Mouse (Mus musculus) left cerebral cortex, postnatal 14 days (tissue): ENCODE data around the gene Bmp4. TPM values are rescaled to one million over a fixed set of nuclear protein-coding genes. Genes with fewer than 3 reads are reported as not detected.
A peak's percentile ranks its signal among the peaks of the same experiment; 100 is the strongest.

Source experiments
- DNase-seq, 2 experiments: peaks; one replicate each; pipeline ENCODE4 v3.0.0; 2021 to 2022; ENCODE audit warnings: low spot score in 2 of 2, mixed read lengths in 1 of 2
- intact Hi-C: fragments of 180-260 bp; cut with DNase I; formaldehyde crosslinking; loops from one replicate; pipeline ENCODE4 v1.15.1; 2025
- total RNA-seq, 2 experiments: library from RNA; stranded (reverse); gene quantifications; 2 replicates each; pipeline ENCODE4 v1.2.3; 2021

Bmp4 gene
- total RNA-seq, 2 experiments from 2014 or later: 12.3 to 13.5 TPM

DNA sequence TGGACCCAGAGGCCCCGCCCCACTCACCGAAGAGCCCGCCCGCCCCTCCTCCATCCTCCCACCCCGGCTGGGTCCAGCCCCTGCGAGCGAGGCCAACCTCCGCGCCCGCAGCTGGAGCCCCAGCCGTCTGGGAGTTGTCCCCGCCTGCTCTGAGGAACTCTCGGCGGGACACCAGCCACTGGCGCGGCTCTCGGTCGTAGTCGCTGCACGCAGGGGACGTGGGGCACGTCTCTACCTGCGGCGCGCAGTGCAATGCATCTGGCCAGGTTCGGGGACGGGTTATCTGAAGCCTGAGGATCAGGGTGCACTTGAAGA is 3.2 kb downstream of the Bmp4 start:
- peak; percentile 10 to 35 for DNase-seq
- intact Hi-C loops: loop anchor here (10.0 kb wide), 1 partner anchor 393 kb away; no protein-coding TSS in a partner anchor

DNA sequence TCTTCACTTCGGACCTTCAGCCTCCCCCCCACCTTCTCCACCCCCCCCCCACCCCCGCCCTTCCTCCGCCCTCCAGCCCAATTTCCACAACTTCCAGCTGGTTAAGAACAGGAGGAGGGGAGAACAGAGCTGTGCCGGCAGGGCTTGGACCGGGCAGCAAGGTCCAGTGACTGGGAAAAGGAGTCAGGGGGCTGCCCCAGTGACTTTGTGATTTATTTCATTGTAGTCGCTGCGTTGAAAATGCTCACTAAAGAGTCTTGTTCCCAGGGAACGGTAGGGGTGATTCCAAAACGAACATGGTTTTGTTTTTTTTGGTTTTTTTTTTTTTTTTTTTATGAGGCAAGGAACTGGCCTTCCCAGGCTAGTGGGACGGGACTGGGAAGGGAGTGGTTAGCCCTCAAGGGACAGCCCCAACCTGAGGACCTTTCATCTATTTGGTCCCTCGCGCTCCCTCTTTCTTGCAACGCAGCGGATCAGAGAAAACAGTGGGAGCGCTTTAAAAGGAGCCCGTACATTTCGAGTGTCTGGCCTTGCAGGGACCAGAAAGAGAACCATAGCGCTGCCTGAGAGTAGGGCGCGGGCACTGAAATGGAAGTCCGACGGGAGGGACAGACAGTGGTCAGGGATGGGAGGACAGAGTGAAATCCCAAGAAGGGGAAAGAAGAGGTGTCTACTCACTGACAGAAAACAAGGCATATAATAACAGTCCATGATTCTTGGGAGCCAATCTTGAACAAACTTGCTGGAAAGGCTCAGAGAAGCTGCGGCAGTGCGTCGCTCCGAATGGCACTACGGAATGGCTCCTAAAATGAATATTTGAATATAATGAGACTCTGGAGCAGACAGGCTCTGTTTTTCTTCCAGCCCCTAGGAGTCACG is 3.8 kb downstream of the Bmp4 start:
- no peak for DNase-seq
- intact Hi-C loops: loop anchor here (10.0 kb wide), 1 partner anchor 392 kb away; no protein-coding TSS in a partner anchor

DNA sequence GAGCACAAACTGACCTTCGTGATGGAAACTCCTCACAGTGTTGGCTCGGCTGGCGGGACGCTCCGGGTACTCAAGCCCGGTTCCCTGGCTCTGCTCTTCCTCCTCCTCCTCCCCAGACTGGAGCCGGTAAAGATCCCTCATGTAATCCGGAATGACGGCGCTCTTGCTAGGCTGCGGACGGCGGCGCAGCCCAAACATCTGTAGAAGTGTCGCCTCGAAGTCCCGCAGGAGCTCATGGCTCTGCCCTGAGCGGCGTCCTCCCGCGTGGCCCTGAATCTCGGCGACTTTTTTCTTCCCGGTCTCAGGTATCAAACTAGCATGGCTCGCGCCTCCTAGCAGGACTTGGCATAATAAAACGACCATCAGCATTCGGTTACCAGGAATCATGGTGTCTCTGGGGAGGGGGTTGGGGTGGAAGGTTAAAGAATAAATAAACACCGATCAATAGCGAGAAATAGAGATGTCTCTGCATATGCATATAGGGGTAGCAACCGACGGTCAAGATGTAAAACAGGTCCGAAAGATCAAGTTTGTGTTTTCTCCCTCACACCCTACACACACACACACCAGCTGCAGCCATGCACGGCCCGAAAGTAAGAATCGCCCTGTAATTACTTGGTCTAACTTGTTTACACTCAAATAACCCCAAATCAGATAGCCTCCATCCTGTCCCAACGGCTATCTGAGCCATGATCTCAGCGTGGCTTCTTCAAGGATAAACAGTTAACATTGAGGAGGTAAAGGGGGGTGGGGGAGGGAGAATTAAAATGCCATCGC is 4.6 kb downstream of the Bmp4 start:
- no peak for DNase-seq
- intact Hi-C loops: loop anchor here (10.0 kb wide), 1 partner anchor 391 kb away; no protein-coding TSS in a partner anchor

DNA sequence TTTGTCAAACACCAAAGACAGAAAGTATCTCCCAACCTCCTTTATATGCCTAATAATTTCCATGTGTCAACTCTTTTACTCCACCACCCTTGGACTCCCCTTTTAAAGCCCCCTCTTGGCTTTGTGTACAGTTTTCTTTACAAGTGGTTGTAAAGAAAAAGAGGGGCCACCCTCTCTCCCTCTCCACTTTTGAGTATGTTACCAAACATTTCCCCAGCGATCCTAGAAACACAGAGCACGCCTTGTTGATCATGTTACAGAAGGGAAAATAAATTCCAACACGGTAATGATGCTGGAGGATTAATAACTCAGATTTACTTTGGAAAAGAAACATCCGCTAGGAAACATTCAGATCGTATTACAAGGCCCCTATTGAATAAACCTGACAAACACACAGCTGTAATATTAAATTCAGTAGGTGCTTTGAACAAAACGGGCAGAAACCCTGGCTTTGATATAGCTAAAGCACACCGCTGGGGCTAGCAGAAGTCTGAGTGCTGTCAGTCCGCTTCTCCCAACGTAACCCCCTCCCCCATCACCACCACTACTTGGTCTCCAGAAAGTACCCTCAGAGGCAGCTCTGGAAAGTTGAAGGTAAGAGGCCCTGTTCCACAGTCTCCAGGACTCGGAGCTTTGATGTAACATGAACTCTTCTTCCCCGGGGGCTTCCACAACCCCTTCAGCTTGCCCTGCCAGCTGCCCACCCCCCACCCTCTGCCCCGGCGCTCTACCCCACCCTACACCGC is 5.3 kb downstream of the Bmp4 start:
- no peak for DNase-seq
- intact Hi-C loops: loop anchor here (10.0 kb wide), 1 partner anchor 390 kb away; no protein-coding TSS in a partner anchor

DNA sequence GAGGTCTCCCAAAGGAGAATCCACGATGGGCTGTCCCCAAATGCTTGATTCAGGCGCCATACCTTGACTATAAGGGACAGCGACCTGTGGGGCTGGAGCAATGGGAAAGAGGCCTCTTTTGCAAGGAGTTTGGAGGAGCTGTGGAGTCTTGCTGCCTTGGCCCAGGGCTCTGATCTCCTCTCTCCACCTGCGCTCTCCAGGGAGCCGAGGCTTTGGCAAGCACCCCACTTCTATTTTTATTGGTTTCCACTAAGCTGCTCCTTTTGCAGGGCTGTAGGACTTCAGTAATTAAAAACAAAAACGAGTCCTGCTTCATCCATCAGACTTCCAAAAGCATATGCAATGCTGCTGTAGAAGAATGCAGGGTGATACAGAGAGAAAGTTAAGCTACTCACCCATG is 9.0 kb downstream of the Bmp4 start:
- DNase-seq: no peak
- intact Hi-C loops: loop anchor here (10.0 kb wide), 1 partner anchor 387 kb away; no protein-coding TSS in a partner anchor

DNA sequence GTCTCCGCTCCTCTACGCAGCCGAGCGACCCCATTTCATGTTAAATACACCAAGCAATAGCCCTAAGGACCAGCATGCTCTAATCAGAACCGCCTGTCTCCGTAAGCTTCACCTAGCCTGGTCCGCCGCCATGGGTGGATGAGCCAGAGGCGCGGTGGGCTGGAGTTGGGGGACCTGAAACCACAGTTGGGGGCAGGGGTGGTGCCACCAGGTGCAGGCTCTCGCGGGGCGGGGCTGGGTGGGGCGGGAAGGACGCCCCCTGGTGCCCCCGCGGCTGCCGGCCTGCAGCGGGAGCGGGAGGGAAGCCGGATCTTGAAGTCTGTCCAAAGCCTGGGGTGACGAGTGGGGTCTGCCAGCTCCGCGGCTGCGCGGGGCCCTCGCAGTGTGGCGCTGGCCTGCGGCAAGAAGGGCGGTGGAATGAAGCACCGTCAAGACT is 10.2 kb downstream of the Bmp4 start:
- intact Hi-C loops: loop anchor here (10.0 kb wide), 1 partner anchor 386 kb away; no protein-coding TSS in a partner anchor
- no peak for DNase-seq

DNA sequence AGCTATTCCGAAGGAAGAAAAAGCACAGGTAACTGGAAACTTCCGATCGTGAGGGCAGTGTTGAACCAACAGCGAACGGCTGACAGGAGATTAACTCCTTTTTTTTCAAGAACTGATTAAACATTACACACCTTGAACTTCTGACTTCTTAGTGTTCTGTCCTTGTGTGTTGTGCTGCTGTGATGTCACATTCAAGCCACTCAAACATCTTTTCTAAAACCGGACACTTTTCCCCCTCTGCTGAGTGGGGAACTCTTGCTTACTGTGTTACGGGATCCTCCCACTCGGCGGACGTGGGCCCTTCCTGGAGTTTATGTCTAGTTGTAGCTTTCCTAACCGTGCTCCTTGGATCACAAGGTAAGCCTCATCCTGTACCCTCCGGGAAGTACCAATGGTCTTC is 11.2 kb downstream of the Bmp4 start, which contains the start of gene Gm15217:
Gene Gm15217 (plus strand): TSS at position 130 of the 400 bp plus-strand sequence.
- no peak for DNase-seq
- intact Hi-C loops: no loop called here

DNA sequence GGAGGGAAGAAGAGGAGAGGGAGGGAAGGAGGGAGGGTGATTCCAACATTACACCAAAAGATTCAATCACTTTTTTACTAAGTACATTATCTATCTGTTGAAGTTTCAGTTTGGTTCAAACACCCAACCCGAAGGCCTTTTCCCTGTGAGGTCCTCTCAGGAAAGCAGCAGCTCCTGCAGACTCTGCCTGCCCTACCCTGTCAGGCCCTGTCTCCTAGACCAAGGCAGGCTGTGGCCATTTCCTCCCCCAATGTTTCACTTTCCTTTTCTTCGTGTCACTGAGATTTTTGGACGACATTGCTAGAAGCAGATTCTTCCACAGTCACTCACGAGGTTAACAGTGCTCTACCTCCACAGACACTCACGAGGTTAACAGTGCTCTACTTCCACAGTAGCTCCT is 14.7 kb downstream of the Bmp4 start:
- DNase-seq: no peak
- intact Hi-C loops: no loop called here

DNA sequence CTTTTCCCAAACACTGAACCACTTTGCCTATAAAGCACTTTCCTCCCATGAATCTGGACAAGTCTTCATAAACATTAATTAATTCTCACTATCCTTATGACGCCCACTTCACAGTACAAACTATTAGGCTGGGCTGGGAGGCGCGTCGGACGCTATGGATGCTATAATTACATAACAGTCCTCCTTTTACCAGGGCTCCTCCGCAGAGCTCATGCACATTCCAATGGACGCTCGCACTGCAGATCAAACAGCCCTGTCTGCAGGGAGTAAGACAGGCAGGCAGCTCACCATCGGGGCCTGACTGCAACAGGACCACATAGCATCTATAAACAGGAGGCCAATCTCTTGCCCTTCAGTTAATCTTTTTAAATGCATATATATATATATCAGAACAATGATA is 18.0 kb downstream of the Bmp4 start:
- DNase-seq: no peak
- intact Hi-C loops: no loop called here

DNA sequence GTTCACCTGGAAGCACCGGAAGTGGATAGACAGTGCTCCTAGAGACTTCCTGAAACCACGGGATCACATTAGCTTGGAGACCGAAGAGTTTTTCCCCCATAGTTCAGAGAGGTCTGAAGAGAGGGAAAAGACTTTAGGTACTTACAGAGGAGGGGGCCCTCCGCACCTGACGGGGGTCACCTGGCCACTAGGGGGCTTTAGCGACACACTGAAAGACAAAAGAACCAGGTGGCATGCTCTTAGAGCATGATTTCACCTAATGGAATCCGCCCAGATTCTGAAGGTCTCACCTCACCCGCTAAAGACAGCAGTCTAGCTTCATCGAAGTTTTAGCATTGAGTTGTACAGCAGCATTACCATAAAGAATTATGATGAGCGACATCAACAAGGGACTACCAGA is 27.3 kb downstream of the Bmp4 start:
- intact Hi-C loops: no loop called here
- no peak for DNase-seq

DNA sequence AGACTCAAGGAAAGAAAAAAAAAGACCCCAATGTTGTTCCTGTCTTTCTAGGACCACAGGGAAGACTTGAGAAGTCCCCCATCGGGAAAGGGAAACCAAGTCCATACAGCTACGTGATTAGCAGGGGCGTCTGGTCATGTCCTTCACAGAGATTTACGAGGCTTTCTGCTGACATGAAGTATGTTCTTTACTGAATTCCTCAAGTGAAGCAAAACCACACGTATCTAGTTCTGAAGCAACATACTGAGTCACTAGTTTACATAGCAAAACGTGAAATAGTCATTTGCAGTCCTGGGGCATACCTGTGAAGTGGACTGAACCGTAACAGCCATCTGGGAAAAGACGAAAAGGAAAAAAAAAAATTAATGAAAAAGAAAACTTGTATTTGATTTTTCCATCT is 32.8 kb downstream of the Bmp4 start:
- DNase-seq: no peak
- intact Hi-C loops: no loop called here

DNA sequence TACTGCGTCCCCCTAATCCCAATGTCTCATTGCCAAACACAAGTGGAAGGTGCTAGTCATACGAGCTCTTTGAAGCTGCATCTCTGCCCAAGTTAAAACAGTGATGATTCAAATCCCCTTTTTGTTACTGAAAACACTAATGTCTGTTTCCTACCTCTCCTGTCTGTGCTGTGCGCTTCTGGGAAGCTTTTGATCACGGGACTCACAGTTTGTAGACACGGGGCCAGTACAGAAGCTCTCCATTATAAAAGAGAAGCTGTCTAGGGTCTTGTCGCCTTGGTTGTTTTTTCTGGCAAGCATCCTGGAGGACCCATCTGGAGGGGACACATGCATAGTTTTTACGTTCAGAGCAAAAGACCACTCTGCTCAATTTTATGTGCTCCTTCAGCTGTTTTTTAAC is 33.2 kb downstream of the Bmp4 start:
- DNase-seq: no peak
- intact Hi-C loops: no loop called here

DNA sequence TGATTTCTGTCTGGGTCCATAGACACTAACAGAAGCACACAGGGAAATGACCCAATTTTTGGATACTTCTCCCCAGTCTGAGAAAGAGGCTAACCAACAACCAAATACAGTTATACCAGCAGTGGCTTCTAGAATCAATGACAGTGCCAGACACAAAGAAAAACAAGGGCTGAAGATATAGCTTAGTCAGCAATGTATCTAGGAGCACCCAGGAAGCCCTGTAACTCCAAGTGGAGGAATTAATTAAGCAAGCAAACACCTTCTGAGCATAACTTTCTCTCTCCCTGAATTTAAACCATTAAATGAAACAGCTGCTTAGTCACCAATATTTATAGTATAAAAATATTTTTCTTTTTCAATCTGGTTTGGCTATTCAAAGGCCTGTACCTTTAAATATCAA is 45.7 kb downstream of the Bmp4 start:
- no peak for DNase-seq
- intact Hi-C loops: no loop called here

DNA sequence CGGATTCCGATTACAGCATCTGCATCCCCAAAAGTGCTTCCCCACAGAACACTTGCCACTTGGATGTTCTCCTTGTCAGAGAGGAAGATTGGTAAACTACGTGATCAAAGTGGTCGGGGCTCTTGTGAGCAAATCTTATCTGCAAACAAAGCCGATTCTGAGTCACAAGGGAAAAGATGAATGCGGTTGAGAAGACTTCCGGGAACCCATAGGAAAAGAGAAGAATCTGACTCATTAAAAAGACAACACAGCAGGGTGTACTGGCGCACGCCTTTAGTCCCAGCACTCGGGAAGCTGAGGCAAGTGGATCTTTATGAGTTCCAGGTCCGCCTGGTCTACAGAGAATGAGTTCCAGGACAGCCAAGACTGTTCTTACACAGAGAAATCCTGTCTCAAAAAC is 51.7 kb downstream of the Bmp4 start:
- intact Hi-C loops: no loop called here

More for the DNA sequence above, 51.7 kb downstream of the Bmp4 start:
- no peak for DNase-seq

Other genes starting within 250 kb of the Bmp4 start
- not detected for gene Gm15217, start 11.3 kb downstream of the Bmp4 start, total RNA-seq